Mouse (Mus musculus) layer of hippocampus, postnatal 36 days (tissue): ENCODE measurements around the gene Eml5. TPM values are rescaled to one million over a fixed set of nuclear protein-coding genes. Genes with fewer than 3 reads are reported as not detected.

Experiments used
- DNase-seq, 2 experiments: peaks; one replicate each; pipeline ENCODE4 v3.0.0; 2022
- total RNA-seq, 2 experiments: library from RNA; stranded (reverse); gene quantifications; 2 replicates each; pipeline ENCODE4 v1.2.3; 2021

The Eml5 gene
- total RNA-seq = 10 to 100 TPM; 87.5 to 91.3 TPM

- DNase-seq = peak; percentile 77 to 83
Measured at GRCm38 (mm10) chr12:98900881-98901801, at the start of gene Eml5. Eml5 (minus strand) TSS chr12:98901484.

GRCm38 (mm10) chr12:98932856-98933255 is 31.6 kb upstream of the Eml5 start:
- DNase-seq = no peak

GRCm38 (mm10) chr12:98932441-98932840 is 31.2 kb upstream of the Eml5 start:
- DNase-seq = no peak

GRCm38 (mm10) chr12:98931174-98931573 is 29.9 kb upstream of the Eml5 start:
- no peak for DNase-seq

GRCm38 (mm10) chr12:98920194-98920991 is 19.1 kb upstream of the Eml5 start, which contains the start of gene Ttc8:
Ttc8 (plus strand) TSS chr12:98920574.
- peak; percentile 89 to 90 for DNase-seq

- DNase-seq = no peak
Measured at GRCm38 (mm10) chr12:98910096-98910495, 8.8 kb upstream of the Eml5 start.

GRCm38 (mm10) chr12:98905466-98905865 is 4.2 kb upstream of the Eml5 start:
- DNase-seq = no peak

GRCm38 (mm10) chr12:98900341-98900880 is 873 bp downstream of the Eml5 start:
- DNase-seq = peak in 1 of 2 experiments; percentile 32

GRCm38 (mm10) chr12:98899676-98900075 is 1.6 kb downstream of the Eml5 start:
- no peak for DNase-seq

GRCm38 (mm10) chr12:98896761-98897160 is 4.5 kb downstream of the Eml5 start:
- DNase-seq = no peak

- DNase-seq = no peak
Measured at GRCm38 (mm10) chr12:98884515-98884914, 16.8 kb downstream of the Eml5 start.

GRCm38 (mm10) chr12:98881796-98882195 is 19.5 kb downstream of the Eml5 start:
- DNase-seq = no peak

- no peak for DNase-seq
Measured at GRCm38 (mm10) chr12:98878693-98879092, 22.6 kb downstream of the Eml5 start.

GRCm38 (mm10) chr12:98875216-98875615 is 26.1 kb downstream of the Eml5 start:
- DNase-seq = no peak

- no peak for DNase-seq
Measured at GRCm38 (mm10) chr12:98872836-98873235, 28.4 kb downstream of the Eml5 start.

- no peak for DNase-seq
Measured at GRCm38 (mm10) chr12:98863436-98863835, 37.8 kb downstream of the Eml5 start.

GRCm38 (mm10) chr12:98860316-98860715 is 41.0 kb downstream of the Eml5 start:
- no peak for DNase-seq

GRCm38 (mm10) chr12:98850767-98851166 is 50.5 kb downstream of the Eml5 start:
- DNase-seq = no peak

GRCm38 (mm10) chr12:98844774-98845173 is 56.5 kb downstream of the Eml5 start:
- DNase-seq = no peak

GRCm38 (mm10) chr12:98840135-98840534 is 61.1 kb downstream of the Eml5 start:
- no peak for DNase-seq

GRCm38 (mm10) chr12:98837940-98838339 is 63.3 kb downstream of the Eml5 start:
- DNase-seq = no peak

- no peak for DNase-seq
Measured at GRCm38 (mm10) chr12:98835466-98835865, 65.8 kb downstream of the Eml5 start.

GRCm38 (mm10) chr12:98834879-98835278 is 66.4 kb downstream of the Eml5 start:
- DNase-seq = no peak
